Mouse (Mus musculus): ENCODE data around the gene Ehmt1.

DNA sequence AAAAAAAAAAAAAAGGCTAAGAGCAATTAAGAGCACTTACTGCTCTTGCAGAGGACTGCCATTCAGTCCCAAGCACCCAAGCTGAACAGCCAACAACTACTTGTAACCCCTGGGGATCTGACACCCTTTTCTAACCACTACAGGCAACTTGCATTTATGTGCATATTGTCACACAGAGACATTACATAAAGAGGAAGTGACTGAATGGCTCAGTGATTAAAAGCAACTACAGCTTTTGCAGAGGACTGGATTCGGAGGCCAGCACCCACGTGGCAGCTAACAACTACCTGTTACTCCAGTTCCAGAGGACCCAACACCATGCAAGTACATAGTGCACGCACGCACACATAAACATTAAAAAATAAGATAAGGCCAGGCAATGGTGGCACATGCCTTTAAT is 8.9 kb downstream of the Ehmt1 start:
- no peak for TF ChIP-seq CTCF (IDR thresholded peaks at IDR 0.05; ENCODE audit: insufficient read depth, low read length)
- no peak for TF ChIP-seq POLR2A (IDR thresholded peaks at IDR 0.05; ENCODE audit: borderline replicate concordance, extremely low read depth, low read depth, low read length)

All from lung, adult 2 months (tissue).